Comparison of ENCODE assay signal across 8 mouse cellular contexts in genomic region chr2:71388951-71389763, GRCm38 (mm10). TPM values are rescaled to one million over a fixed set of nuclear protein-coding genes. Genes with fewer than 3 reads are reported as not detected.
DNase-seq lines count a peak whose midpoint lies in the region; ATAC-seq and TF ChIP-seq lines count a peak whose summit lies in the region.

Gene Hat1 (plus strand): TSS chr2:71388958.

- no peak for TF ChIP-seq EP300 in MEL (IDR thresholded peaks at IDR 0.05; ENCODE audit: low read depth in 1 of 2, low read length in 2 of 2)

- H3K9me3 ChIP-seq in MEL (replicated peaks; ENCODE audit: insufficient read depth, low read length), result no peaks in the 10 kb centered on the region
- no peaks in the 10 kb centered on the region for H3K9me3 ChIP-seq in forebrain, postnatal 0 days (ENCODE audit: low read length)
- no peaks in the 10 kb centered on the region for H3K9me3 ChIP-seq in lung, embryonic 16.5 days (ENCODE audit: control insufficient read depth, low read length)

- peak within 1 kb of the TSS; percentile 78 for H3K27ac ChIP-seq in MEL (ENCODE audit: control insufficient read depth, low read depth, low read length)
- no peak within 1 kb of the TSS for H3K27ac ChIP-seq in cerebellum, adult 2 months (ENCODE audit: insufficient read depth, low read length)
- peak within 1 kb of the TSS; percentile 50; the same call in 1 of the 2 replicates for H3K27ac ChIP-seq in forebrain, postnatal 0 days (ENCODE audit: low read depth, low read length)
- peak within 1 kb of the TSS; percentile 85 for H3K27ac ChIP-seq in lung, embryonic 16.5 days (ENCODE audit: low read length)

- ATAC-seq in forebrain, postnatal 0 days, result peak; percentile 100
- peak; percentile 98 to 99 for ATAC-seq in hematopoietic stem cell, adult 5-6 weeks (replicated peaks in 1 of 2; ENCODE audit: insufficient read depth in 1 of 2, low FRiP score in 2 of 2, low TSS enrichment in 1 of 2, low read depth in 1 of 2, poor library complexity in 2 of 2, severe bottlenecking in 2 of 2)
- ATAC-seq in lung, embryonic 16.5 days (ENCODE audit: low read depth), result peak; percentile 100

- peaks cover 24% of the 10 kb centered on the region for H3K79me2 ChIP-seq in MEL (ENCODE audit: control insufficient read depth, insufficient read depth, low read length, poor library complexity)

- under 1% methylated on average over 66 of the region's 66 CpGs for WGBS in cerebellum, adult 2 months
- 2% methylated on average over 63 of the region's 66 CpGs for WGBS in forebrain, postnatal 0 days
- under 1% methylated on average over 65 of the region's 66 CpGs for WGBS in lung, embryonic 16.5 days

- DNase-seq in MEL (ENCODE audit: low read depth, low spot score), result peak; percentile 99
- DNase-seq in cerebellum, adult 2 months, result peak; percentile 94
- peak; percentile 95 for DNase-seq in forebrain, postnatal 0 days
- DNase-seq in layer of hippocampus, adult 9-10 months (ENCODE audit: low spot score), result peak; percentile 84
- DNase-seq in ovary, postnatal 10 days (ENCODE audit: low spot score), result peak; percentile 87
- DNase-seq in thymus, postnatal 10 days (ENCODE audit: low spot score in 2 of 2), result peak; percentile 92 to 94

- peak within 1 kb of the TSS; percentile 84 to 93 for H3K4me3 ChIP-seq in MEL (ENCODE audit: control insufficient read depth in 1 of 2, insufficient read depth in 1 of 2, low read depth in 2 of 2, low read length in 2 of 2)
- H3K4me3 ChIP-seq in cerebellum, adult 2 months (replicated peaks; ENCODE audit: insufficient read depth, low read depth, low read length), result peak within 1 kb of the TSS; percentile 83
- H3K4me3 ChIP-seq in forebrain, postnatal 0 days (ENCODE audit: low read depth, low read length), result peak within 1 kb of the TSS; percentile 79
- peak within 1 kb of the TSS; percentile 96 for H3K4me3 ChIP-seq in lung, embryonic 16.5 days (ENCODE audit: low read length)

- no peak for TF ChIP-seq CTCF in MEL (IDR thresholded peaks at IDR 0.05 in 2 of 3, conservative IDR thresholded peaks at IDR 0.05 in 1 of 3; ENCODE audit: control insufficient read depth in 1 of 3, insufficient read depth in 1 of 3, low read depth in 2 of 3, low read length in 3 of 3, poor library complexity in 1 of 3, severe bottlenecking in 1 of 3)
- TF ChIP-seq CTCF in cerebellum, adult 2 months (IDR thresholded peaks at IDR 0.05; ENCODE audit: borderline replicate concordance, insufficient read depth, low read depth, low read length), result no peak
- no peak; the same call in 1 of the 2 replicates for TF ChIP-seq CTCF in forebrain, postnatal 0 days (IDR thresholded peaks at IDR 0.05; ENCODE audit: low read depth)

- H3K9ac ChIP-seq in MEL (ENCODE audit: control insufficient read depth, low read depth, low read length, poor library complexity, severe bottlenecking), result peak within 1 kb of the TSS; percentile 94
- H3K9ac ChIP-seq in forebrain, postnatal 0 days, result peak within 1 kb of the TSS; percentile 57
- peak within 1 kb of the TSS; percentile 94 for H3K9ac ChIP-seq in lung, embryonic 16.5 days (ENCODE audit: low read length)

- peak within 1 kb of the TSS; percentile 87 for H3K4me2 ChIP-seq in forebrain, postnatal 0 days (ENCODE audit: low read depth)
- peak within 1 kb of the TSS; percentile 68 for H3K4me2 ChIP-seq in lung, embryonic 16.5 days (ENCODE audit: low read depth, low read length)

- H3K36me3 ChIP-seq in MEL (ENCODE audit: control insufficient read depth in 1 of 2, insufficient read depth in 2 of 2, low read length in 2 of 2), result peaks cover 14 to 24% of the 10 kb centered on the region in 2 experiments
- no peaks in the 10 kb centered on the region for H3K36me3 ChIP-seq in forebrain, postnatal 0 days (ENCODE audit: insufficient read depth)
- H3K36me3 ChIP-seq in lung, embryonic 16.5 days (ENCODE audit: control insufficient read depth, insufficient read depth, low read length), result peaks cover 8% of the 10 kb centered on the region

- peak in 1 of 2 experiments; percentile 79; a peak in 3 of 4 replicates for TF ChIP-seq POLR2A in MEL (IDR thresholded peaks at IDR 0.05; ENCODE audit: control insufficient read depth in 1 of 2, insufficient read depth in 1 of 2, low read depth in 1 of 2, low read length in 2 of 2, poor library complexity in 1 of 2)
- TF ChIP-seq POLR2A in cerebellum, adult 2 months (IDR thresholded peaks at IDR 0.05; ENCODE audit: borderline replicate concordance, insufficient read depth, low read length), result peak; percentile 44; the same call in 1 of the 2 replicates

- no peak for TF ChIP-seq RAD21 in MEL (IDR thresholded peaks at IDR 0.05; ENCODE audit: low read depth, low read length)

- H3K4me1 ChIP-seq in MEL (ENCODE audit: control insufficient read depth in 1 of 2, insufficient read depth in 2 of 2, low read length in 2 of 2), result peaks cover 3 to 5% of the 10 kb centered on the region in 2 experiments
- no peaks in the 10 kb centered on the region for H3K4me1 ChIP-seq in cerebellum, adult 2 months (ENCODE audit: control insufficient read depth, insufficient read depth, low read length)
- no peaks in the 10 kb centered on the region for H3K4me1 ChIP-seq in forebrain, postnatal 0 days (ENCODE audit: insufficient read depth)
- H3K4me1 ChIP-seq in lung, embryonic 16.5 days (replicated peaks; ENCODE audit: control insufficient read depth, insufficient read depth, low read length), result peaks cover 6% of the 10 kb centered on the region; the same call in 1 of the 2 replicates

- H3K27me3 ChIP-seq in MEL (ENCODE audit: control insufficient read depth in 1 of 2, insufficient read depth in 2 of 2, low read length in 2 of 2), result no peaks in the 10 kb centered on the region
- H3K27me3 ChIP-seq in cerebellum, adult 2 months (ENCODE audit: control insufficient read depth, insufficient read depth, low read length), result no peaks in the 10 kb centered on the region
- no peaks in the 10 kb centered on the region for H3K27me3 ChIP-seq in forebrain, postnatal 0 days (ENCODE audit: insufficient read depth, low read length)
- no peaks in the 10 kb centered on the region for H3K27me3 ChIP-seq in lung, embryonic 16.5 days (ENCODE audit: control insufficient read depth, insufficient read depth, low read depth, low read length)

TF ChIP-seq in MEL, 35 proteins besides CTCF, POLR2A, EP300 and RAD21 (continues in another document):
- TF ChIP-seq ZKSCAN1 (IDR thresholded peaks at IDR 0.05; ENCODE audit: low read depth, low read length), result no peak
- peak; percentile 100 for TF ChIP-seq MXI1 (IDR thresholded peaks at IDR 0.05; ENCODE audit: low read depth, low read length)
- TF ChIP-seq MAFK (IDR thresholded peaks at IDR 0.05; ENCODE audit: borderline replicate concordance, low read depth, low read length), result no peak
- TF ChIP-seq ELF1 (IDR thresholded peaks at IDR 0.05; ENCODE audit: low read depth, low read length), result peak; percentile 86
- peak; percentile 32; the same call in 1 of the 2 replicates for TF ChIP-seq TCF12 (IDR thresholded peaks at IDR 0.05; ENCODE audit: low read depth, low read length)
- peak; percentile 93 for TF ChIP-seq MAX (IDR thresholded peaks at IDR 0.05; ENCODE audit: low read length)
- peak; percentile 56 for TF ChIP-seq USF1 (IDR thresholded peaks at IDR 0.05; ENCODE audit: low read depth, low read length)
- TF ChIP-seq JUND (IDR thresholded peaks at IDR 0.05; ENCODE audit: low read depth, low read length), result no peak
- no peak for TF ChIP-seq GATA1 (IDR thresholded peaks at IDR 0.05; ENCODE audit: low read depth, low read length)
- no peak for TF ChIP-seq CHD1 (IDR thresholded peaks at IDR 0.05; ENCODE audit: low read depth, low read length)
- peak; percentile 83 for TF ChIP-seq E2F4 (IDR thresholded peaks at IDR 0.05; ENCODE audit: borderline replicate concordance, low read depth, low read length)
- TF ChIP-seq SMC3 (IDR thresholded peaks at IDR 0.05; ENCODE audit: low read depth, low read length), result no peak
- TF ChIP-seq MYC (IDR thresholded peaks at IDR 0.05; ENCODE audit: low read depth, low read length), result peak; percentile 74; the same call in 1 of the 2 replicates
- peak; percentile 51; the same call in 1 of the 2 replicates for TF ChIP-seq ETS1 (IDR thresholded peaks at IDR 0.05; ENCODE audit: low read depth, low read length)
- no peak for TF ChIP-seq MEF2A (IDR thresholded peaks at IDR 0.05; ENCODE audit: extremely low read depth, insufficient replicate concordance, low read depth, low read length, poor library complexity, severe bottlenecking)
- 0 out of 2 replicates have a peak, but pooled peaks have one; percentile 17 for TF ChIP-seq ZMIZ1 (IDR thresholded peaks at IDR 0.05; ENCODE audit: low read depth, low read length)
- TF ChIP-seq MAZ (IDR thresholded peaks at IDR 0.05; ENCODE audit: low read depth, low read length), result peak; percentile 45; the same call in 1 of the 2 replicates
- TF ChIP-seq NELFE (IDR thresholded peaks at IDR 0.05; ENCODE audit: low read depth, low read length), result peak; percentile 76
- no peak for TF ChIP-seq MYB (IDR thresholded peaks at IDR 0.05; ENCODE audit: low read depth, low read length)
- TF ChIP-seq RCOR1 (IDR thresholded peaks at IDR 0.05; ENCODE audit: low read depth, low read length), result no peak
- no peak for TF ChIP-seq ZC3H11A (IDR thresholded peaks at IDR 0.05; ENCODE audit: low read depth, low read length)
- TF ChIP-seq POLR2AphosphoS2 (IDR thresholded peaks at IDR 0.05; ENCODE audit: low read length), result no peak
- TF ChIP-seq TAL1 (IDR thresholded peaks at IDR 0.05; ENCODE audit: low read length), result no peak
- TF ChIP-seq KAT2A (conservative IDR thresholded peaks at IDR 0.05; ENCODE audit: low read depth, low read length), result peak; percentile 44
- peak; percentile 99 for TF ChIP-seq BHLHE40 (IDR thresholded peaks at IDR 0.05; ENCODE audit: borderline replicate concordance, low read depth, low read length)
- TF ChIP-seq TBP (IDR thresholded peaks at IDR 0.05; ENCODE audit: low read depth, low read length), result peak; percentile 45
- peak; percentile 97 for TF ChIP-seq SIN3A (IDR thresholded peaks at IDR 0.05; ENCODE audit: low read length)
- TF ChIP-seq HCFC1 (IDR thresholded peaks at IDR 0.05; ENCODE audit: low read depth, low read length), result peak; percentile 84
- TF ChIP-seq POLR2AphosphoS5 (IDR thresholded peaks at IDR 0.05; ENCODE audit: borderline replicate concordance, low read depth, low read length), result no peak

RNA-seq across cellular contexts. Expression of gene Hat1, which starts in this region (rescaled TPM):
- total RNA-seq in MEL (2012; rRNA removed), result 167 and 190 TPM in 2 replicates
- 100 to 1,000 TPM in 1 of 2 experiments, not detected in 1; 167 TPM for polyA plus RNA-seq in MEL (2012; ENCODE audit: insufficient read depth in 1 of 2, insufficient read length in 2 of 2, low read depth in 1 of 2, low replicate concordance in 2 of 2, missing spikeins in 1 of 2)
- 23.5 and 24.0 TPM in 2 replicates for polyA plus RNA-seq in cerebellum, adult 2 months (2012; rRNA removed)
- 24.2 and 27.1 TPM in 2 replicates for total RNA-seq in forebrain, postnatal 0 days (2014; rRNA removed)
- polyA plus RNA-seq in forebrain, postnatal 0 days (2015; fragmentation: Nextera tagmentation; extraction: Ambion mirVana), result 34.5 and 37.1 TPM in 2 replicates
- 161 and 174 TPM in 2 replicates for total RNA-seq in hematopoietic stem cell, adult 5-6 weeks (2017)
- polyA plus RNA-seq in lung, embryonic 16.5 days (2015; fragmentation: Nextera tagmentation; extraction: Ambion mirVana), result 126 and 127 TPM in 2 replicates
